Mouse (Mus musculus) E14TG2a.4 (cell line): ENCODE results near the gene Oscp1.

ENCODE experiments used
- H3K27me3 ChIP-seq: 2 replicates; pipeline ENCODE4 v1.6.1; 2014; ENCODE audit warnings: low read length, control low read depth; ENCODE audit not compliant: insufficient read depth
- H3K36me3 ChIP-seq: 2 replicates; pipeline ENCODE4 v1.6.1; 2014; ENCODE audit warnings: low read length, control low read depth; ENCODE audit not compliant: insufficient read depth
- H3K4me1 ChIP-seq: replicated peaks from 2 replicates; pipeline ENCODE4 v1.6.1; 2014; ENCODE audit warnings: low read depth, low read length, control low read depth
- H3K4me3 ChIP-seq: replicated peaks from 2 replicates; pipeline ENCODE4 v1.5.1; 2014; ENCODE audit warnings: mild to moderate bottlenecking, low read length
- H3K9me3 ChIP-seq: 2 replicates; pipeline ENCODE4 v1.6.1; 2014; ENCODE audit warnings: low read length, control low read depth
- CTCF ChIP-seq: conservative IDR thresholded peaks from 2 replicates; pipeline ENCODE4 v1.5.1; 2014; ENCODE audit warnings: low read length
- NANOG ChIP-seq: IDR thresholded peaks from 2 replicates; pipeline ENCODE4 v1.6.1; 2014; ENCODE audit warnings: borderline replicate concordance, low read length, mixed read lengths
- POU5F1 ChIP-seq: IDR thresholded peaks from 2 replicates; pipeline ENCODE4 v1.6.1; 2014; ENCODE audit warnings: low read length, borderline replicate concordance

Oscp1 gene

DNA sequence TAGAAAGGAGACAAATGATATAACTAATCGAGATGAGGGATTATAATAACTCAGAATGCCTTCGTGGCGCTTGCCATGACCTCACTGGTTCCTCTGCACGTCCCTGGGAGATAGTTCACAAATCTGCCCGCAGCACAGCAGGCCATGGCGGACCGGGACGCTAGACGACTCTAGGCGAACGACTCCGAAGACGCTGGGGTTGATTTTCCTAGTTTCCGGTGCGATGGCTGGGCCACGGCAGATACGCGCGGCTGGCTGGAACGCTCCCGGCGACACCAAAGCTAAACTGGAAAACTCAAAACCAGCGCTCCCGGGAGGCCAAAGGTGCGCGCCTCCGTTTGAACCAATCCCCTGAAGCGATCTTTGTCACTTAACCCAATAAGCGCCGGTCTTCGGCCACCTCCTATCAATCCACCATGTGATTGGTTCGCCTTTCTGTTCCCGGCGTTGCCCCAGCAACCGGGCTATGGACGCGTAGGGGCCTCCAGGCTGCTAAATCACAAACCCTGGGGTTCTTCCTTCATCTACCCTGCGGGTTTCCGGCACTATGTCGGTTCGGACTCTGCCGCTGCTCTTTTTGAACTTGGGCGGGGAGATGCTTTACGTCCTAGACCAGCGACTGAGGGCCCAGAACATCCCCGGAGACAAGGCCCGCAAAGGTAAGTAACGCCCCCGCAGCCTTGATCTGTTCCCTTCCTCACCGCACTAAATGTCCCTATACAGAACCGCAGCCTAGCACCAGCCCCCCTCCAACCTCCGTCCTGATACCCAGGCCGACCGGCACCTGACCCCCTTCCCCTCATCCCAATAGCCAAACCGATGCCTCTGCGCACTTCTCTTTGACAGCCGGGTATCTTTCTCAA, at the start of gene Oscp1:
Gene Oscp1, plus strand, starts transcription at position 432 of the 863 bp plus-strand sequence.
- Histone ChIP-seq H3K36me3 (peaks cover 34% of the 10 kb centered on the region), H3K4me3 (peak within 1 kb of the TSS; percentile 87), H3K4me1 (peaks cover 36% of the 10 kb centered on the region), H3K27me3 (no peaks in the 10 kb centered on the region), H3K9me3 (no peaks in the 10 kb centered on the region)
- no peak for TF ChIP-seq POU5F1
- no peak for TF ChIP-seq NANOG
- no peak for TF ChIP-seq CTCF

DNA sequence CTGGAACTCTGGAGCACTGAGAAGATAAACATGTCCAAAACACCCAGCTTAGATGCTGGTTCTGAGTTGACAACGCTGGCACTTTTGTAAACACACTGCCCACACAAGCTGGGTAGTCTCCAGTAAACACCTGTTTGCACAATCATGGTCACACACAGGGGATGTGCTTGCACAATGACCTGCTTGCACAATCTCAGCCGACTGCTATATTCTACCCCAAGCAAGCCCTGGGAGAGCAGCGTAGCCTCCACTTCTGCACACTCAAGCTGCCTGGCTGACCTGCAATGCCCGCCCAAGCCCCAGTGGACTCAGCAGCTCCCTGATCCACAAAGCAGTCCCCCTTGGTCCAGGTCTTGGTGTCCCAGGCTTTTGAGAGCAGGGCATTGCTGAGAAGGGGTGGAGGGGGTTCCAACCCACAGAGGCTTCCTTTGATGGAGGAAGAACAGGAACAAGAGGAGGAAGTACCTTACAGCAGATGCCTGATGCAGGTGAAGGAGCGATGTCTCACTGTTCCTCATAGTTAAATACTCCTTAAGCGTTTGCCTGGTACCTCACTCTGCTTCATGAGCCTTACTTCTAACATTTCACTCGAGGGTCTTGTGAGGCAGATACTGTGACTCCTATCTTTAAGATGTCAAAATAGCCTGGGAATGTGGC, 40.6 kb upstream of the Oscp1 start:
- no peak overlapping the region for H3K4me3 ChIP-seq
- H3K4me1 ChIP-seq = peaks cover 9% of the 10 kb centered on the region
- TF ChIP-seq CTCF = no peak
- no peak for TF ChIP-seq POU5F1
- TF ChIP-seq NANOG = no peak
- peaks cover 7% of the 10 kb centered on the region for H3K27me3 ChIP-seq
- H3K36me3 ChIP-seq = no peaks in the 10 kb centered on the region
- H3K9me3 ChIP-seq = no peaks in the 10 kb centered on the region

DNA sequence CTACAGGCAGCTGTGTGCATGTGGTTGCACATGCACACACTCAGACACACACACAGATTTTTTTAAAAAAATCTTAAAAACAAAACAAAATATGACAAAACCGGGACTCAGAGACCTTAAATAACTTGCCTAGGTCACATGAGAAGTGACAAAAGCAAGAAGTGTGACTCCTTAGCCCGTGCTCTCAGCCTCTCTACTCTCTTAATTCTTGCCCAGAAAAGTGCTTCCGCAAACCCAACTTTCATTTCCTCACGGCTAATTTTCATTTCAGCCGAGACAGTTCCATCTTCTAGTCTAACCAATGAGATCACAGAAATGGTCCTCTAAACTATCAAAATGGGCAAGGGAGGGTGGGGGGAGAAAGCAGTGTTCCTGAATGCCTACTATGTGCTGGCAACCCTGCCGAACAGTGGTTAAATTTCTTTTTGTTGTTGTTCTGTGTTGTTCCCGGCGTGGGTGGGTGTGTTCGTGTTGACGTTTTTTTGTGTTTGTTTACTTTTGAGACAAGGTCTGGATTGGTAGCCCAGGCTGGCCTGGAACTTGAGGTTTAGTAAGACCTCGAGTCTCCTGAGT, 39.3 kb upstream of the Oscp1 start:
- TF ChIP-seq POU5F1 (no peak), CTCF (no peak), NANOG (no peak)
- H3K4me1 ChIP-seq = peaks cover 18% of the 10 kb centered on the region
- H3K27me3 ChIP-seq = peaks cover 8% of the 10 kb centered on the region
- H3K4me3 ChIP-seq = no peak overlapping the region
- H3K36me3 ChIP-seq = no peaks in the 10 kb centered on the region
- H3K9me3 ChIP-seq = no peaks in the 10 kb centered on the region

DNA sequence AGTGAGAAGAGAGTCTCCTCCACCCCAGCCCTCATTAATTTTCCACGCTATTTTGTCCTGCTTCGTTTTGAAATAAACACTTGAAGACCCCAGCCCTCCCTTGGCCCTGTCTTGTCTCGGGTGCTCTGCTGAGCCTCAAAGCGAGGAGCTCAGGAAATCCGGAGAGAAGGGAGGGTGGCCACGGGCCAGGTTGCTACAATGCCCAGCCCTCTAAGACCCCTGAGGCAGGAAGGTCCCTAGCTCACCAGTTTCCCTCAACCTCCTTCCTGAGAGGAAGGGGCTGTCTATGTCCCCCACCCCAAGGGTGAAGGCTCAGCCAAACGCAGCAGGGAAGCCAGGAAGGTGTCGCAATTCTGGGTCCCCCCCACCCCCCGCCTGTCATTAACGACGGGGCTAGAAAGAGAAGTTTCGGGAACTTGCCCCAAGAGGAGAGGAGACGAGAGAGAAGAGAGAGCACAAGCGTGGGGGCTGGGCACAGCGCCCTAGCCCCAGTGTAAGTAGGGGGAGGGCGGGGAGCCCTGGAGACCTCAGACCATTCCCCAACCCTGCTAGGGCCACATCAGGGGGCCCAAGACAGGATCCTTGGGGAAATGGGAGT, 34.0 kb upstream of the Oscp1 start, which contains the start of gene Csf3r:
Gene Csf3r, plus strand, starts transcription at position 248 of the 598 bp plus-strand sequence.
- H3K4me1 ChIP-seq = peaks cover 27% of the 10 kb centered on the region
- H3K36me3 ChIP-seq = no peaks in the 10 kb centered on the region
- H3K27me3 ChIP-seq = peaks cover 21% of the 10 kb centered on the region
- no peaks in the 10 kb centered on the region for H3K9me3 ChIP-seq
- TF ChIP-seq POU5F1 (no peak), NANOG (no peak), CTCF (no peak)
- peak within 1 kb of the TSS; percentile 43 for H3K4me3 ChIP-seq

DNA sequence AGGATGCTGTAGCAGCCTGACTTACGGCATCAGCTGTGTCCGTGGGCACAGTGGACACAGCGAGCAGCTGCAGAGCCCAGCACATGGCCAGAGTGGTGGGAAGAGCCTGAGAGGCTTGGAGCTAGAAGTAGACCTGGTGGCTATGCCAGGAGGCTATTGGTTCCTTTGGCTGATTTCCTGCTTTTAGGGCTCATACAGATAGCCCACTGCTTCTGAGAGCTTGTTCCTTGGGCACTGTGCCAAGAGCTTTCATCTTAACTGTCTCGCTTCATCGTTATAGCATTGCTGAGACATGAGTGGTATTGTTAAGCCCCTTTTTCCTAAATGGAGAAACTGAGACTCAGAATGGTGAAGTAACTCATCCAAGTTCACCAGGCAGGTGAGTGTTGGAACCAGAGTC, 32.6 kb upstream of the Oscp1 start:
- Histone ChIP-seq H3K4me3 (no peak overlapping the region), H3K36me3 (no peaks in the 10 kb centered on the region), H3K27me3 (peaks cover 35% of the 10 kb centered on the region), H3K4me1 (peaks cover 29% of the 10 kb centered on the region), H3K9me3 (no peaks in the 10 kb centered on the region)
- no peak for TF ChIP-seq CTCF
- no peak for TF ChIP-seq NANOG
- no peak for TF ChIP-seq POU5F1

DNA sequence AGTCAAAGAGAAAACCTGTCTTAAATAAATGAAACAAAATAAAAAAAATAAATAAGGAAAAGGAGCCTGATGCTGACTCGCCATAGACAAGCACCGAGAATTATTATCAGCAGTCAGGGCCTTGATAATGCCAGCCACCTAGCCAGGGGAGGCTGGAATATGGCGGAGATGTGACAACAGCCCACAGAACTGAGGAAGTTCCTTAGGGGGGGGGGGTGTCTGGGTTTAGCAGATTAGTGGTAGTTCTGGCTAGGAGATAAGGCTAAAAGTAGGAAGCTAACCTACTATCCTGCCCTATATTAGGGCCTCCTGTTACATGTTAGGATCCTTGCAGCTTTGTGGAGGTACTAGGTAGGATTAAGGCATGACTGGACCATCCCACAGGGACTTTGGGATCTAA, 30.4 kb upstream of the Oscp1 start:
- Histone ChIP-seq H3K4me1 (peaks cover 27% of the 10 kb centered on the region), H3K27me3 (peaks cover 48% of the 10 kb centered on the region), H3K9me3 (no peaks in the 10 kb centered on the region), H3K4me3 (no peak overlapping the region), H3K36me3 (no peaks in the 10 kb centered on the region)
- TF ChIP-seq POU5F1 = no peak
- TF ChIP-seq CTCF = no peak

DNA sequence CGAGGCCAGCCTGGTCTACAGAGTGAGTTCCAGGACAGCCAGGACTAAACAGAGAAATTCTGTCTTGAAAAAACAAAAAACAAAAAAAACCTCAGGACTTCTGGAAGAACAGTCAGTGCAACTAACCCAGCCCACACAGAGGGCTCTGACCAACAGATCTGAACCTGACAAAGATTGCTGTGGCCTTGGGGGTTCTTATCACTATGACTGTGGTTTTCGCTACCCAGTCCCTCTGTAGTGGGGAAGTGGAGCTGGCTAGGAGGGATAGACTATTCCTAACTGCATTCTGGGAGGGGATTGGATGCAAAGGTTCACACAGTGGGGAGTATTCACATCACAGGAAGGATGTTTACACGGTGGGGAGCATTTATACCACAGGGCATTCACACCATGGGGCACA, 29.3 kb upstream of the Oscp1 start:
- no peak overlapping the region for H3K4me3 ChIP-seq
- TF ChIP-seq NANOG = no peak; the same call in 1 of the 2 replicates
- no peak for TF ChIP-seq CTCF
- no peak for TF ChIP-seq POU5F1
- peaks cover 21% of the 10 kb centered on the region for H3K4me1 ChIP-seq
- no peaks in the 10 kb centered on the region for H3K9me3 ChIP-seq
- H3K36me3 ChIP-seq = no peaks in the 10 kb centered on the region
- H3K27me3 ChIP-seq = peaks cover 47% of the 10 kb centered on the region

GRCm38 (mm10) chr4:126030705-126031104, 27.7 kb upstream of the Oscp1 start:
- TF ChIP-seq NANOG (no peak), POU5F1 (no peak), CTCF (no peak)
- Histone ChIP-seq H3K36me3 (no peaks in the 10 kb centered on the region), H3K4me3 (no peak overlapping the region), H3K9me3 (no peaks in the 10 kb centered on the region), H3K4me1 (peaks cover 11% of the 10 kb centered on the region), H3K27me3 (peaks cover 34% of the 10 kb centered on the region)
